Mouse (Mus musculus) spleen, adult 12 weeks (tissue): ENCODE data around the gene Plekho2.

Experiments used
- DNase-seq: peaks from one replicate; pipeline ENCODE4 v3.0.0; 2022; ENCODE audit warnings: low spot score

Gene Plekho2

GRCm38 (mm10) chr9:65579781-65580371 lies at the start of gene Plekho2:
TSS of gene Plekho2 (minus strand) at chr9:65580040.
- peak; percentile 87 for DNase-seq

- no peak for DNase-seq
These were observed 49.4 kb upstream of the Plekho2 start, which contains the start of gene Rbpms2 for GRCm38 (mm10) chr9:65629025-65629766. TSS of gene Rbpms2 (plus strand) at chr9:65629648.

GRCm38 (mm10) chr9:65624266-65624665 lies 44.4 kb upstream of the Plekho2 start:
- no peak for DNase-seq

GRCm38 (mm10) chr9:65622826-65623225 lies 43.0 kb upstream of the Plekho2 start:
- no peak for DNase-seq

- no peak for DNase-seq
These were observed 41.8 kb upstream of the Plekho2 start for GRCm38 (mm10) chr9:65621666-65622065.

- no peak for DNase-seq
These were observed 41.4 kb upstream of the Plekho2 start for GRCm38 (mm10) chr9:65621196-65621595.

GRCm38 (mm10) chr9:65619311-65619710 lies 39.5 kb upstream of the Plekho2 start:
- no peak for DNase-seq

- no peak for DNase-seq
These were observed 33.3 kb upstream of the Plekho2 start for GRCm38 (mm10) chr9:65613098-65613497.

- no peak for DNase-seq
These were observed 32.2 kb upstream of the Plekho2 start for GRCm38 (mm10) chr9:65611969-65612486.

GRCm38 (mm10) chr9:65607120-65607519 lies 27.3 kb upstream of the Plekho2 start:
- DNase-seq: no peak

- DNase-seq: no peak
These were observed 26.7 kb upstream of the Plekho2 start for GRCm38 (mm10) chr9:65606321-65607109.

GRCm38 (mm10) chr9:65605471-65606136 lies 25.8 kb upstream of the Plekho2 start:
- peak; percentile 22 for DNase-seq

- no peak for DNase-seq
These were observed 23.7 kb upstream of the Plekho2 start for GRCm38 (mm10) chr9:65603401-65604102.

- no peak for DNase-seq
These were observed 21.1 kb upstream of the Plekho2 start for GRCm38 (mm10) chr9:65600951-65601350.

GRCm38 (mm10) chr9:65598765-65599249 lies 19.0 kb upstream of the Plekho2 start:
- no peak for DNase-seq

- DNase-seq: no peak
These were observed 13.8 kb upstream of the Plekho2 start for GRCm38 (mm10) chr9:65593596-65593995.

GRCm38 (mm10) chr9:65592721-65593120 lies 12.9 kb upstream of the Plekho2 start:
- DNase-seq: no peak

GRCm38 (mm10) chr9:65589091-65589490 lies 9.3 kb upstream of the Plekho2 start:
- DNase-seq: no peak

GRCm38 (mm10) chr9:65587573-65588358 lies 7.9 kb upstream of the Plekho2 start:
- peak; percentile 44 for DNase-seq

- no peak for DNase-seq
These were observed 7.4 kb upstream of the Plekho2 start for GRCm38 (mm10) chr9:65587270-65587572.
